Mouse (Mus musculus) macrophage (primary cell): ENCODE measurements at regions not wholly inside any gene's neighbourhood (a gene's known extent, or its start where the extent isn't known, plus 50 kb on each side); places are given as distances from the start of the nearest gene placed in this dataset.

Experiments used
- H3K27ac ChIP-seq: fragments of 350-480 bp; formaldehyde crosslinking; 2 replicates; pipeline ENCODE4 v1.9.0; 2021
- H3K36me3 ChIP-seq: fragments of 350-480 bp; formaldehyde crosslinking; 2 replicates; pipeline ENCODE4 v1.9.0; 2021; ENCODE audit errors: inconsistent target
- H3K4me3 ChIP-seq: fragments of 350-480 bp; formaldehyde crosslinking; 2 replicates; pipeline ENCODE4 v1.9.0; 2021; ENCODE audit errors: inconsistent target
- H3K79me2 ChIP-seq: fragments of 350-480 bp; formaldehyde crosslinking; 2 replicates; pipeline ENCODE4 v1.9.0; 2021; ENCODE audit errors: inconsistent target
- WGBS: methylation state at CpG from one replicate; pipeline ENCODE4 v1.1.7; 2026; ENCODE audit warnings: inconsistent platforms; ENCODE audit not compliant: missing documents; 5-methylcytosine and 5-hydroxymethylcytosine counted together

DNA sequence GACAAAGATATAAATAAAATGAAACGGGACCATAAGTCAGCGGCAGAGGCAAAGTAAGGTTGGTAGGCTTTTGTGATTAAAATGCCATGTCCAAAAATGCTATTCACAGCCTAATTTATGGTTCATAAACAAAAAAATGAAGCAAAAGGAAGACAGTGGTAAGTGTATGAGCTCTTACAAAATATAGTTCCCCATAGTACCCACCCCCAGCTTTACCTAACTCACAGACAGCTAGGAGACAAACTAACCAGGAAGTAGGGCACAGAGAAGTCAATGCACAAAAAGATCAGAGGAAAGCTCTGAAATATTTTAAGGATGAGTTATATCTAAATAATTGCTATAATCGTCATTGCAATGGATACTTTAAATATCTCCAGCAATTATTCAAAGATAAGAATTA, 249.9 kb downstream of the Mex3b start:
- no peak overlapping the region for H3K4me3 ChIP-seq
- WGBS = 97% methylated on average over 3 of the region's 3 CpGs
- no peaks in the 10 kb centered on the region for H3K36me3 ChIP-seq
- no peak overlapping the region for H3K27ac ChIP-seq
- H3K79me2 ChIP-seq = no peaks in the 10 kb centered on the region

DNA sequence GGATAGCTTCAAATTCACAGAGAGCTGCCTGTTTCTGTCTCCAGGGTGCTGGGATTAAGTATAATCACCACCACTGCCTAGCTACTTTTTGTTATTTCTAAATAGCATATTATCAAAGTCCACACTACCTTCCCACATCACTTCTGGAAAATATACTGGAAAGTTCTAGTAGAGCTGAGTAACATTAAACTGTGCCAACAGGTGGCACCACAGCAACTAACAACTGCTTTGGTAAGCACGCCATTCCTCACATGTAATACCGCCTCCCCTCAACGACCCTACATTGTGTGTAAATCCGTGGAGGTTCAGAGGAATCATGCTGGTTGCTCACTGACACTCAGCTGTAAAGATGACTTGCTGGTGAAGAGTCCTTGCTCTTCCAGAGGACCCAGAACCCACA, 259.1 kb downstream of the Mex3b start:
- H3K79me2 ChIP-seq = no peaks in the 10 kb centered on the region
- 76% methylated on average over 4 of the region's 4 CpGs for WGBS

DNA sequence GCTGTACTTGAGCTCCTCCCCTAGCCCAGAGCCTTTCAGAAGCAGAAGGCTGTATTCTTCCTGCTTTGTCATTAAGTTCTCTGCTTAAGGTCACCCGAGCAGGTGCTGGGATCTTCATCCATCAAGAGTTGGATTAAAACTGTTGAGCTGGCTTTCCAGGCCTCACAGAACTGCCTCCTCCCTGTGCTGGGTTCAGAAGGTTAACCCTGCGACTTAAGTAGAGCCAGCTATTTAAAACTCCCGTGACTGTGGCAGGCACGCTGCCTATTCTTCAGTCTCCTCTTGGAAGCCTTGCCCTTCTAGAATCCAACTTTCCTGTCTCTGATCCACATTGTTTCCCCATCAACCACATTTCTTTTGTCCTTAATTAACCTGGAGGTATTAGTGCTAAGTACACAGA, 273.1 kb downstream of the Mex3b start:
- WGBS = 82% methylated on average over 4 of the region's 4 CpGs
- no peaks in the 10 kb centered on the region for H3K79me2 ChIP-seq
- H3K36me3 ChIP-seq = no peaks in the 10 kb centered on the region
- no peak overlapping the region for H3K4me3 ChIP-seq
- no peak overlapping the region for H3K27ac ChIP-seq

More for the DNA sequence above, 259.1 kb downstream of the Mex3b start:
- Histone ChIP-seq H3K36me3 (no peaks in the 10 kb centered on the region), H3K4me3 (no peak overlapping the region), H3K27ac (no peak overlapping the region)

DNA sequence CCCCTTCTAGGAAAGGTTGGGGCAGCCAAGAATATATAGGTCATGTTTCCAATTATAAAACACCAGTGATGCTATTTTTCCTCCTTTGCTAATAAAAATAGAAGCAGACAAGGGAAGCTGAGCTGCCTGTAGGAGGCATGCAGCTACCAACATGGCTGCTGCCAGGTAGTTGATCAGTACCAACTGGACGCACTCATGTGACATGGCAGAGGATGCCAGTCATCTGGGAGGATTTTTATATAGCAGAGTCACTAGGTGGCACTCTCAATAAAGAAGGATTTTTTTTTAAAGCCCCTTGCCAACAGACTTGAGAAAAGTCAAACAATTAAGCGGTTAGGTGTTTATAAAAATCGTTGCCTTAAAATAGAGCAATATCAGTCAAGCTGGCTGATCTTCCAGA, 273.5 kb downstream of the Mex3b start:
- no peak overlapping the region for H3K27ac ChIP-seq
- no peaks in the 10 kb centered on the region for H3K36me3 ChIP-seq
- no peaks in the 10 kb centered on the region for H3K79me2 ChIP-seq
- WGBS = 95% methylated on average over 3 of the region's 3 CpGs
- no peak overlapping the region for H3K4me3 ChIP-seq

DNA sequence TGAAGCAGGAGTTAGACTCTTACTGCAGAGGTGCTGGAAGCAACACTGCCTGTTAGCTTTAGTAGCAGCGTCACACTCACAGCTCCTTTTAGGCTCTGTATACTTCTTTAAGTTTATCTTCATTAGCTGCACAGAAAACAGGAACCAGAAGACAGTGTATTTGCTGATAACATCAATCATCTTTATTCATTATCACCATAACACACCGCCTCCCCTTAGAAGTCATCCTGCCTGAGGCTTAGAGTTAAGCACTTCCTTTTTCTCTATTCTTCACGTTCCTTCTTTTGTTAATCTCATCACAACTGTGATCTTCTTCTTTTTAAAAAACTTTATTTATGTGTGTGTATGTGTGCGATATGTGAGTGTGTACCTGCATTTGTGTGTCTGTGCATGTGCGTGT, 276.9 kb downstream of the Mex3b start:
- Histone ChIP-seq H3K4me3 (no peak overlapping the region), H3K79me2 (no peaks in the 10 kb centered on the region), H3K36me3 (no peaks in the 10 kb centered on the region), H3K27ac (no peak overlapping the region)
- WGBS = 30% methylated on average over 5 of the region's 5 CpGs

DNA sequence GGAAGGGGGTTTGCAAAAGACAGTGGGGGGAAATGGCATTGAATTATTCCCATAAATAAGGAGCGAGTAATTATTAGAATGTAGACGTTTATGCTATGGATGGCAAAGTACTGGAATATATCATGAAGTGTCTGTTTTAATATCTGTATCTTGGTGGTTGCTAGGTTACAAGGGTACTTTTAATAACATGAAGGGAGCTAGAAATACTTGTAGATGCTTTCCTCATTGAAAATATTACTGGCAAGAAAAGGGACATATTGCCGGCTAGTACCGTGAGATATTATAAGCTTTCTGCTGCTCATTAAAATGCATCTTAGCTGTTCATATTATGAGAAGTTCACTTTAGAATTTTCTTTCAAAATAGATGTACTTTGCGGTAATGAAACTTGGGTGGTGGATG, 278.4 kb downstream of the Mex3b start:
- Histone ChIP-seq H3K79me2 (no peaks in the 10 kb centered on the region), H3K36me3 (no peaks in the 10 kb centered on the region), H3K27ac (no peak overlapping the region), H3K4me3 (no peak overlapping the region)
- WGBS = 94% methylated on average over 5 of the region's 5 CpGs

DNA sequence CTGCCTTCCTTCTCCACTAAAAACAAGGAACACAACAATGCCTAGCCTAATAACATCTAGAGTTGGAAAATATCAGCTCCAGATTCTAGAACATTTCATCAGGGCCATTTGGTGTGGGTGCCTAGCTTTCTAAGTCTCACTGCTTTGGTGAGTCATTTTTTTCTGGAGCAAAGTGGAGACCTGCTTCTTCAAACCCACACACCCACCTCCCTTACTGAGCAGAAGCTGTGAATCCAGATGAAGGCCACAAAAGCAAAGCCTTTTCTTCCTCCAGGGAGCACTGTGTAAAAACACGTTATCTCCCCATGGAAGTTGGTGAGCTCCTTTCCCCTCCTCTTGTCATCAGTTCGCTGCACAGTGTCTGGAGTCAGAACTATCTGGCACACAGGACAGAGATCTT, 294.1 kb downstream of the Mex3b start:
- no peak overlapping the region for H3K4me3 ChIP-seq
- H3K79me2 ChIP-seq = no peaks in the 10 kb centered on the region
- WGBS = 79% methylated on average over 2 of the region's 2 CpGs
- no peaks in the 10 kb centered on the region for H3K36me3 ChIP-seq
- no peak overlapping the region for H3K27ac ChIP-seq

DNA sequence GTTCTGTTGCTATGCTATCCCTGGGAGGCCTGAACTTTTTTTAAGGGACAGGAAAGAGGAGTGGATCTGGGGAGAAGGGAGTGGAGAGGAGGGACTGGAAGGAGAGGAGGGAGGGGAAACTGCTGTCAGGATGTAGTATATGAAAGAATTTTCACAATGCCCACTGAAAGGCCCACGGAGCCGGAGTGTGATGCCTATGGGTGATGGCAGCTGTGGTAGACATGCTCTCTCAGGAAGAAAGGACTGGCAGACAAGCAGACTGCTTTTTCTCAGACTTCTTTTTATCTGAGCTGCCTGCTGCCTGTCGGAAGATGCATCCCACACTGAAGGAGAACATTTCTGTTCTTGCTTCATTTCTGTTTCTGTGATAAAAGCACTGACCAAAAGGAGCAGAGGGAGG, 295.7 kb downstream of the Mex3b start:
- Histone ChIP-seq H3K79me2 (no peaks in the 10 kb centered on the region), H3K36me3 (no peaks in the 10 kb centered on the region), H3K27ac (no peak overlapping the region), H3K4me3 (no peak overlapping the region)
- WGBS = 81% methylated on average over 3 of the region's 3 CpGs

DNA sequence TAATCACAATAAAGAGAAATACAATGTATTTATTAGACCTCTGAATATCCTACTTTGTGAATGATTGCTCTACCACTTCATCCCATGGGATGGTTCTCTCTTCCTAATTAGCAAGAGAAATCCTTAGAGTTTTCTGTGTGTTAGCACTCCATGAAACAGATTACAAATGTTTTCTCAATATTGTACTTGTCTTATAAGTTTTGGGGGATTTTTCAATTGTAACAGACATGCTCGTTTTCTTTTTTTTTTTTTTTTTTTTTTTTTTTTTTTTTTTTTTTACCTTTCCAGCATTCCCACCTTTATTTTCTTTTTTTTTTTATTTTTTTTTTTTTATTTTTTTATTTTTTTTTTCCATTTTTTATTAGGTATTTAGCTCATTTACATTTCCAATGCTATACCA, 312.3 kb downstream of the Mex3b start:
- H3K36me3 ChIP-seq = no peaks in the 10 kb centered on the region
- no CpG with 5 or more reads among the region's 1 CpGs for WGBS
- no peak overlapping the region for H3K4me3 ChIP-seq
- H3K79me2 ChIP-seq = no peaks in the 10 kb centered on the region
- no peak overlapping the region for H3K27ac ChIP-seq

DNA sequence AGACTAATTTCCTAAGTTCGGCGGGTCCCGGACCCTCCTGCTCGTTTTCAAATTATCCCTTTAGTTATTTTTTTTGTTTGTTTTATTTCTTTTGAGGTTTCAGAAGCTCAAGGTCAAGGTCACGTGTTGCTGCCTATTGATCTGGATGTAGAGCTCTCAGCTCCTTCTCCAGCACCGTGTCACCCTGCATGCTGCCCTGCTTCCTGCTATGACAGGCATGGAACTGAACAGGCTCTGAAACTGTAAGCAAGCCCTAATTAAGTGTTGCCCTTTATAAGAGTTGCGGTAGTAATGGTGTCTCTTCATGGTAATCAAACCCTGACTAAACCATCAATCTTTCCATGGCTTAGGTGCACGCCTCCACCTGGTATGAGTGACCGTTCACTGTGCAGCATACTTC, 319.2 kb downstream of the Mex3b start:
- no peaks in the 10 kb centered on the region for H3K36me3 ChIP-seq
- WGBS = 91% methylated on average over 9 of the region's 9 CpGs
- H3K27ac ChIP-seq = no peak overlapping the region
- H3K79me2 ChIP-seq = no peaks in the 10 kb centered on the region
- H3K4me3 ChIP-seq = no peak overlapping the region

DNA sequence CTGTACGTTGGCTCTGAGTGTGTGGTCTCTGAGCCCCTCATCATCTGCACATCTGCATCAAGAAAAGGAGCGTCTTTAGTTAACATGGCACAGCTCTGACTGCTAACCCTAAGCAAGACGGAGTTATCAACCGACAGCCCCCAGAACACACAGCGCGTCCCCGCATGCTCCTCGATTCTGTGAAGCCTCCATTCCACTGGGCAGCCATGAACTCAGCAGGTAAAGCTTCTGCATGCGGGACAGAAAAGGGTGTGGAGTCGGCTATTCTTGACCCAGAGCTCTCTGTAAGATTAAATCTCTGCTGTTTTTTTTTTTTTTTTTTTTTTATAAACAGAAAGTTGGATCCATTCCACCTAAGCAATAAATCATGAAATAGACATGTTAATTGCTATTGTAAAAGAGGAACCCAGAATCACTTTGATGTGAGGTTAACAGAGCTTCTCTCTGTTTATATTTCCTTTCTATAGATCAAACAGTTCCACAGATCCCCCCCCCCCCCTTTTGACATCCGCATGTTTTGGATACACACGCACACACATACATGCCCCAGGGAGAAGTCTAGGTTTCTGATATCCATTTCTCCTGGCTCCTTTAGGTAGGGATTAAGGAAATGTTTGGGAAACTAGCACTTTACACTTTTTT, 328.9 kb downstream of the Mex3b start:
- Histone ChIP-seq H3K4me3 (no peak overlapping the region), H3K36me3 (no peaks in the 10 kb centered on the region), H3K79me2 (no peaks in the 10 kb centered on the region), H3K27ac (no peak overlapping the region)
- 73% methylated on average over 10 of the region's 12 CpGs for WGBS

DNA sequence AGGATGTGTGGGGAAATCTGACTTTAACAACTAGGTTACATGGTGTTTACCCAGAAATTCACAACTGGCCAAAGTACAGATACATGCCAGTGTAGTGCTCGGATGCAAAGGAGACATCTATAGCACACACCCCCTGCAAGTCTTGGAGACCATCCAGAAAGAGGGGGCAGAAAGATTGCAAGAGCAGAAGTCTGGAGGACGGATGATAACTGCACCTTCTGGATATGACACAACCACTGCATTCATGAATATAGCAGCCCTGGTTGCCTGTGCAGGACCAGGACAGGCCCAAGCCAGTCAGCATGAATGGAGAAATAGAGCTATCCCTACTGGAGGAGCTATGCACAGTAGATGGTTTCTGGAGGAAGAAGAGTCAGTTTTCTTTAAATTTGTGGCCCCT, 330.4 kb downstream of the Mex3b start:
- no peaks in the 10 kb centered on the region for H3K36me3 ChIP-seq
- no peak overlapping the region for H3K4me3 ChIP-seq
- no peak overlapping the region for H3K27ac ChIP-seq
- 88% methylated on average over 2 of the region's 2 CpGs for WGBS
- H3K79me2 ChIP-seq = no peaks in the 10 kb centered on the region

DNA sequence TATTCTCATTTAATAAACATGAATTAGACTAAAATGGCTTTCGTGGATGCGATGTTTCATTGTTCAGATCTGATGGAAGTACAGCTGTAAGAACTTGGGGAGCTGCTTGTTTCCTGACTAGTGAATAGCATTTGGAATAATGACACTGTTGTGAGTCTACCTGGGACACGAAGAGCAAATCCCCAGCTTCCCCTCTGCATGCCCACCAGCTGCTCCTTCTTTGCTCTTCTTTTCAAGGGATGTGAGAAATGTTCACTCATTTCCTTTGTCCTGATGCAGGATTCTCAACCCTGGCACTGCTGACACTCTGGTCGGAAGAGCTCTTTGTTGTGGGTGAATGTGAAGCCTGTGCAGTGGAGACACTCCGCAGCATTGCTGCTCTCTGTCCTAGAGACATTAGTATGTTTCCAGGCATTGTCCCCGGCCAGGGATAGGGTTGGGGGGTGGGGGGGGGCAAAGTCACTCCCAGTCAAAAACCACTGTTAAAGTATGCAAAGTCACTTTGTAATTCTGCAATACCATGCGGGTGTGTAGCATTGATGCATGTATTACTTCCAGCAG, 334.1 kb downstream of the Mex3b start:
- Histone ChIP-seq H3K4me3 (no peak overlapping the region), H3K79me2 (no peaks in the 10 kb centered on the region), H3K27ac (no peak overlapping the region), H3K36me3 (no peaks in the 10 kb centered on the region)
- 56% methylated on average over 7 of the region's 7 CpGs for WGBS

DNA sequence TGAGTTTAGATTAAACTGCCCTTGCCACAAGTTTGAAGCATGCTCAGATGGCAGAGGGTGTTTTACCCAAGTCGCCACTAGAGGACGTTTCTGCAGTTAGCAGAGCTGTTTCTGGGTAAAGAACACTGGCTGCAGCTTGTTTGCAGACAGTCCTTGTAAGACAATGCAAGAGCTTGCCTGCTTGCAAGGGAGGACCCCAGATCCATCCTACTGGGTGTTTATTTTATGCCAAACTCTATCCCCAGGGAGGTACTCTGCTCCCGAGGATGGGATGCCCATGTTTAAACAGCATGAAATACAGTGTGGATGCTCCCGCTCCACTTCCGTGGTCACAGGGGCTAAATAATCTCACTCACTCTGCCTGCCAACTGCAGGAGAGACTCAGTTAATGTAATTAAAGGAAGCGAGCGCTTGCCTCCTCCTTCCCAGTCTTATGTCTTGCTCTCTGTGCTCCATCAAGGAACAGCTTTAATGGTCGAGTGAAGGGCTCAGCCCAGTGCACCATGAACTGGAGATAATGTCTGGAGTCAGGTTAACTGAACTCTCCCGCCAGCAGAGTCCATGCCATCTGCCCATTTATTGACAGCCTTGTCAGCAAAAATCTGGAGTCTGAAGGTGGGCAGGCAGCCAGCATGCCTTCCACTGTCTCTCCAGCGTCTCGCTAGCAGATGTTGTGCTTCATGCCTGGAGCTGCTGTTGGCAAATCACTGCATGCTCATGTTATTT, 334.8 kb downstream of the Mex3b start:
- 41% methylated on average over 11 of the region's 11 CpGs for WGBS
- Histone ChIP-seq H3K27ac (no peak overlapping the region), H3K4me3 (no peak overlapping the region), H3K36me3 (no peaks in the 10 kb centered on the region), H3K79me2 (no peaks in the 10 kb centered on the region)

DNA sequence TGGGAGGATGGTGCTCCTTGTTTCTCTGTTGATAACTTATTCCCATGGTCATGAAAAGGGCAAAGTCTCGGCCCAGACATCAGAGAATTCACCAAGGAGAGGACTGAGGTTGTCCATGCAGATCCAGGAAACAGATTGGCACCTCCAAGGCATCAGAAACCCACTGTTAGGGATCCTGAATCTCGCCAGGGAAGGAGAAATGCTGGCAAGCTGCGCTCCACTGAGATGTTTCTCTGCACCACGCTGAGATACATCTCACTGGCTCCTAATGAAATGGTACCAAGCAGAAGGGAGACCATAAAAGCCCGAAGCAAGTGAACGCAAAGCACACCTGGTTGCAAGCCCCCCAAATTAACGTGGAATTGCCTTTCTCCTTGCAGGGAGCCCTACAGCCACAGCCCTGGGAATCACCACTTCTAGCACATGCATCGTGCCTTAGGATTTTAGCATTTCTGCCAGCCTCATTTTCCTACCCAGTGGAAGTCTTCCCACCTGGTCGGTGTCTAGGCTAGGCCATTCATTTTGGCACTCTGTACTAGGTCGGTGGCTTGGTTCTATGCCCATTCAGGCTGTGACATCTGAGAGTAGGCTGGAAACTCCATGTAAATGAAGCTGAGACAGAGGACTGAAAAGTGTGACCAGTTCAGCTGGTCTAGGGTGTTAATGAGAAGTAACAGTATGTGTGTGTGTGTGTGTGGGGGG, 336.3 kb downstream of the Mex3b start:
- H3K27ac ChIP-seq = no peak overlapping the region
- WGBS = 79% methylated on average over 9 of the region's 10 CpGs
- H3K36me3 ChIP-seq = no peaks in the 10 kb centered on the region
- H3K79me2 ChIP-seq = no peaks in the 10 kb centered on the region
- no peak overlapping the region for H3K4me3 ChIP-seq
